Mouse (Mus musculus) kidney, postnatal 4 days (tissue): ENCODE measurements around the gene Sec24a.
A peak's percentile ranks its signal among the peaks of the same experiment; 100 is the strongest.
"Not testable (repeated sequence)": the region's sequence is repeated elsewhere in the genome, so short reads cannot be mapped to it uniquely, and the experiment has no call there.

Experiments
- DNase-seq, 2 experiments: peaks; one replicate each; pipeline ENCODE4 v3.0.0; 2021; ENCODE audit warnings: mixed read lengths in 2 of 2

Gene Sec24a

GRCm38 (mm10) chr11:51759941-51760657 lies 3.3 kb downstream of the Sec24a start:
- DNase-seq, result no peak

GRCm38 (mm10) chr11:51759251-51759650 lies 4.2 kb downstream of the Sec24a start:
- no peak for DNase-seq

- DNase-seq, result not testable (repeated sequence)
These were observed 5.2 kb downstream of the Sec24a start for GRCm38 (mm10) chr11:51758207-51758606.

GRCm38 (mm10) chr11:51757625-51758024 lies 5.8 kb downstream of the Sec24a start:
- no peak for DNase-seq

- DNase-seq, result no peak
These were observed 6.4 kb downstream of the Sec24a start for GRCm38 (mm10) chr11:51757023-51757422.

- DNase-seq, result peak; percentile 92 to 96
These were observed 7.1 kb downstream of the Sec24a start for GRCm38 (mm10) chr11:51756352-51756771.

- no peak for DNase-seq
These were observed 7.7 kb downstream of the Sec24a start for GRCm38 (mm10) chr11:51755621-51756311.

GRCm38 (mm10) chr11:51751623-51752225 lies 11.7 kb downstream of the Sec24a start:
- not testable (repeated sequence) for DNase-seq

GRCm38 (mm10) chr11:51746096-51746495 lies 17.3 kb downstream of the Sec24a start:
- no peak for DNase-seq

GRCm38 (mm10) chr11:51740701-51741100 lies 22.7 kb downstream of the Sec24a start:
- DNase-seq, result no peak

- DNase-seq, result no peak
These were observed 24.6 kb downstream of the Sec24a start for GRCm38 (mm10) chr11:51738651-51739403.

- DNase-seq, result not testable (repeated sequence)
These were observed 29.2 kb downstream of the Sec24a start for GRCm38 (mm10) chr11:51734218-51734617.

GRCm38 (mm10) chr11:51732883-51733282 lies 30.6 kb downstream of the Sec24a start:
- DNase-seq, result no peak

GRCm38 (mm10) chr11:51721066-51721465 lies 42.4 kb downstream of the Sec24a start:
- DNase-seq, result no peak

- no peak for DNase-seq
These were observed 56.4 kb downstream of the Sec24a start for GRCm38 (mm10) chr11:51707080-51707479.

GRCm38 (mm10) chr11:51706451-51706850 lies 57.0 kb downstream of the Sec24a start:
- no peak for DNase-seq

GRCm38 (mm10) chr11:51703379-51703998 lies 59.9 kb downstream of the Sec24a start:
- peak; percentile 53 to 65 for DNase-seq

- DNase-seq, result peak in 1 of 2 experiments; percentile 20
These were observed 60.6 kb downstream of the Sec24a start for GRCm38 (mm10) chr11:51702831-51703230.

GRCm38 (mm10) chr11:51694984-51695383 lies 68.5 kb downstream of the Sec24a start:
- DNase-seq, result no peak

- DNase-seq, result not testable (repeated sequence)
These were observed 72.8 kb downstream of the Sec24a start for GRCm38 (mm10) chr11:51690597-51690996.

- DNase-seq, result peak in 1 of 2 experiments; percentile 36
These were observed 74.1 kb downstream of the Sec24a start for GRCm38 (mm10) chr11:51689343-51689742.
